Mouse (Mus musculus): ENCODE measurements around the gene Fcrla.

DNA sequence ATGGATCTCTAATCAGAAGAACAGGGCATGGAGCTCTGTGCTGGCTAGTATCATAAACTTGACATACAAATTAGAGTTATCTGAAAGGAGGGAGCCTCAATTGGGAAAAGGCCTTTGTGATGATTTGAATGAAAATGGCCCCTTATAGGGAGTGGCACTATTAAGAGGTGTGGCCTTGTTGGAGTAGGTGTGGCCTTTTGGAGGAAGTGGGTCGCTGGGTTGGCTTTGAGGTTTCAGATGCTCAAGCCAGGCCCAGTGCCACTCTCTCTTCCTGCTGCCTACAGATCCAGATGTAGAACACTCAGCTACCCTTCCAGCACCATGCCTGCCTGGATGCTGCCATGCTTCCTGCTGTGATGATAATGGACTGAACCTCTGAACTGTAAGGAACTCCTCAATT, 41.2 kb upstream of the Fcrla start:
- TF ChIP-seq CTCF (IDR thresholded peaks at IDR 0.05; ENCODE audit: control insufficient read depth, insufficient read depth, insufficient read length) (no peak), MAX (IDR thresholded peaks at IDR 0.05) (no peak), CEBPB (IDR thresholded peaks at IDR 0.05; ENCODE audit: low read depth) (no peak), MYOG (IDR thresholded peaks at IDR 0.05; ENCODE audit: control insufficient read depth, extremely low read depth, insufficient read length) (no peak), USF1 (IDR thresholded peaks at IDR 0.05; ENCODE audit: low read depth) (no peak), MYOD1 (IDR thresholded peaks at IDR 0.05; ENCODE audit: control insufficient read depth, insufficient read length, low read depth) (no peak)
